In genomic region chr11:45026674-45027073, GRCm38 (mm10) we compare ENCODE assay signal across 10 mouse cellular contexts.
DNase-seq lines count a peak whose midpoint lies in the region; ATAC-seq and TF ChIP-seq lines count a peak whose summit lies in the region.
"Had no signal": no experiment of that assay in that cellular context is flagged by ENCODE, and none has a peak within 500 bp of the region (broad histone marks: within the 10 kb centered on the region; RNA-seq: fewer than 3 reads in every experiment).

No protein-coding gene starts in this region.

- ATAC-seq in liver, postnatal 0 days = no peak

- peak overlapping the region; percentile 18; the same call in 1 of the 2 replicates for H3K4me3 ChIP-seq in heart, embryonic 10.5 days
- no peak overlapping the region for H3K4me3 ChIP-seq in liver, postnatal 0 days (ENCODE audit: low read depth, low read length)
- H3K4me3 ChIP-seq: limb, embryonic 13.5 days had no signal

- no peak for TF ChIP-seq EP300 in liver, postnatal 0 days (IDR thresholded peaks at IDR 0.05; ENCODE audit: low read depth)

- H3K9me3 ChIP-seq in heart, embryonic 10.5 days = no peaks in the 10 kb centered on the region
- H3K9me3 ChIP-seq in liver, postnatal 0 days (ENCODE audit: low read length) = no peaks in the 10 kb centered on the region
- H3K9me3 ChIP-seq: limb, embryonic 13.5 days had no signal

- H3K4me1 ChIP-seq in heart, embryonic 10.5 days = peaks cover 8% of the 10 kb centered on the region; the same call in 1 of the 2 replicates
- no peaks in the 10 kb centered on the region for H3K4me1 ChIP-seq in liver, postnatal 0 days (ENCODE audit: insufficient read depth)

- no peak for TF ChIP-seq CTCF in liver, postnatal 0 days (IDR thresholded peaks at IDR 0.05; ENCODE audit: low read depth)

- WGBS in heart, embryonic 10.5 days = 16% methylated on average over 11 of the region's 11 CpGs
- 26% methylated on average over 11 of the region's 11 CpGs for WGBS in liver, postnatal 0 days (ENCODE audit: insufficient replicate concordance)

- peak overlapping the region; percentile 69 for H3K27ac ChIP-seq in heart, embryonic 10.5 days
- no peak overlapping the region for H3K27ac ChIP-seq in liver, postnatal 0 days (ENCODE audit: low read depth)
- H3K27ac ChIP-seq: limb, embryonic 13.5 days had no signal

- H3K36me3 ChIP-seq in heart, embryonic 10.5 days = no peaks in the 10 kb centered on the region
- no peaks in the 10 kb centered on the region for H3K36me3 ChIP-seq in liver, postnatal 0 days (replicated peaks; ENCODE audit: insufficient read depth, low read length)
- H3K36me3 ChIP-seq: limb, embryonic 13.5 days had no signal

- no peak overlapping the region for H3K9ac ChIP-seq in liver, postnatal 0 days (replicated peaks)
- H3K9ac ChIP-seq: limb, embryonic 13.5 days had no signal

- H3K4me2 ChIP-seq in liver, postnatal 0 days (ENCODE audit: low read depth, low read length) = peak overlapping the region; percentile 30; the same call in 1 of the 2 replicates
- H3K4me2 ChIP-seq: limb, embryonic 13.5 days had no signal

- H3K27me3 ChIP-seq in heart, embryonic 10.5 days (ENCODE audit: insufficient read depth, poor library complexity, severe bottlenecking) = peaks cover 3% of the 10 kb centered on the region; the same call in 1 of the 2 replicates
- no peaks in the 10 kb centered on the region for H3K27me3 ChIP-seq in liver, postnatal 0 days (ENCODE audit: insufficient read depth, low read length)

- DNase-seq in heart, embryonic 10.5 days (ENCODE audit: low spot score) = no peak
- no peak for DNase-seq in heart, adult 18-20 months
- peak; percentile 8 for DNase-seq in right cerebral cortex, postnatal 4 days
- DNase-seq in right cerebral cortex, postnatal 36 days (ENCODE audit: low spot score in 2 of 2) = no peak
- no peak for DNase-seq in liver, postnatal 0 days
- DNase-seq in ovary, postnatal 36 days (ENCODE audit: low spot score) = no peak
- no peak for DNase-seq in layer of hippocampus, postnatal 25 days (ENCODE audit: extremely low spot score in 1 of 2, low spot score in 1 of 2)
- no peak for DNase-seq in urinary bladder, postnatal 25 days (ENCODE audit: low spot score)
- DNase-seq: cerebellum, adult 18-20 months had no signal
